Mouse (Mus musculus) yolk sac, embryonic 10.5 days (tissue): Measurements from ENCODE around the gene Ripk3.

Experiments
- DNase-seq: peaks from one replicate; pipeline ENCODE4 v3.0.0-alpha.2; 2017; ENCODE audit warnings: low spot score

Gene Ripk3

GRCm38 (mm10) chr14:55788256-55789050, at the start of gene Ripk3:
TSS of gene Ripk3 (minus strand) at chr14:55788865.
- peak; percentile 36 for DNase-seq

GRCm38 (mm10) chr14:55838312-55838711, 49.6 kb upstream of the Ripk3 start:
- DNase-seq, result no peak

GRCm38 (mm10) chr14:55834808-55835533, 46.3 kb upstream of the Ripk3 start:
- DNase-seq, result no peak

- no peak for DNase-seq
Observed at GRCm38 (mm10) chr14:55833126-55833525, 44.5 kb upstream of the Ripk3 start.

GRCm38 (mm10) chr14:55830331-55830730, 41.7 kb upstream of the Ripk3 start:
- DNase-seq, result no peak

- DNase-seq, result no peak
Observed at GRCm38 (mm10) chr14:55829854-55830253, 41.2 kb upstream of the Ripk3 start.

GRCm38 (mm10) chr14:55828716-55829263, 40.1 kb upstream of the Ripk3 start:
- DNase-seq, result peak; percentile 91

GRCm38 (mm10) chr14:55826551-55827340, 38.1 kb upstream of the Ripk3 start:
- no peak for DNase-seq

- no peak for DNase-seq
Observed at GRCm38 (mm10) chr14:55826142-55826541, 37.5 kb upstream of the Ripk3 start.

- peak; percentile 49 for DNase-seq
Observed at GRCm38 (mm10) chr14:55825216-55826051, 36.8 kb upstream of the Ripk3 start.

- DNase-seq, result peak; percentile 72
Observed at GRCm38 (mm10) chr14:55824481-55825215, 36.0 kb upstream of the Ripk3 start.

GRCm38 (mm10) chr14:55824001-55824480, 35.4 kb upstream of the Ripk3 start:
- DNase-seq, result peak; percentile 79

- DNase-seq, result peak; percentile 94
Observed at GRCm38 (mm10) chr14:55822991-55823762, 34.5 kb upstream of the Ripk3 start, which contains the start of gene Nfatc4. TSS of gene Nfatc4 (plus strand) at chr14:55823144.

- DNase-seq, result peak; percentile 87
Observed at GRCm38 (mm10) chr14:55822435-55822990, 33.8 kb upstream of the Ripk3 start.

- DNase-seq, result no peak
Observed at GRCm38 (mm10) chr14:55820576-55820975, 31.9 kb upstream of the Ripk3 start.

GRCm38 (mm10) chr14:55819845-55820405, 31.3 kb upstream of the Ripk3 start:
- DNase-seq, result no peak

- DNase-seq, result peak; percentile 42
Observed at GRCm38 (mm10) chr14:55815310-55815751, 26.7 kb upstream of the Ripk3 start.

- peak; percentile 49 for DNase-seq
Observed at GRCm38 (mm10) chr14:55814885-55815284, 26.2 kb upstream of the Ripk3 start.
